8 mouse cellular contexts compared by ENCODE assay signal in the genomic region with DNA sequence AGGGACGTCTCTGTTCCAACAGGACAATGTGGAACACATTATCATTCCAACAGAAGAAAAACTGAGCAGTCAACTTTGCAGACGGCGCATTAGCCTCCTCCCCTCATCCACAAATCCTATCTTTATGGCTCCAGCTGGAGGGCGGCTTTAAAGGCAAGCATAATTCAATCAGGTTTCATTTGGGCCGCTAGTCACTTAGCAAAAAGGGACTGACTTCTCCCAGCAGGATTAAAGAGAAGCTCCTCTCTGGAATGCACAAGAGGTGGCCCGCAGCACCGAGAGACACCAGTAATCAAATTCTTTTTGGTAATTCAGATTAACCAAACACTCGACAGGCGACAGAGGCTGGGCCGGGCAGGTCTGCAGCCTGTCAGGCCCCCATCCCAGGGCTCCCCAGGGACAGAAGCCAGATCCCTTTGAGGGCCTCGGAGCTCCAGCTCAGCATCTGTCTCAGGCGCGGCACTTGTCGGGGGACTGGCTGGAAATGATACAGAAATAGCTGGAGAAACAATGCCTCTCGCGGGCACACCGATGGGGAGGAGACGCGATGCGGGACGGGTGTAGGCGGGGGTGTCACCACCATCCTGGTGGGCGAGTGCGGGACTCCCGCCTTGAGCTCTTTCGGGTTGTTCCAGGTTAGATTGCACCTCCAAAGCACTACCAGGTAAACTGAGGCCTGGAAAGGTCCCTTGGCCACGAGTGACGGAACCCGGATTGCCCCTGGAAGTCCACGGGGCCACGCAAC. TPM values are rescaled to one million over a fixed set of nuclear protein-coding genes. Genes with fewer than 3 reads are reported as not detected.
DNase-seq lines count a peak whose midpoint lies in the region; ATAC-seq lines count a peak whose summit lies in the region.

No protein-coding gene starts in this region.

- peak overlapping the region; percentile 44 for H3K9ac ChIP-seq in intestine, embryonic 14.5 days (ENCODE audit: low read length)
- peak overlapping the region; percentile 74 for H3K9ac ChIP-seq in midbrain, embryonic 13.5 days (replicated peaks)
- peak overlapping the region; percentile 62 for H3K9ac ChIP-seq in stomach, embryonic 16.5 days (ENCODE audit: low read length)

- H3K4me3 ChIP-seq in intestine, embryonic 14.5 days (ENCODE audit: low read depth, low read length): peak overlapping the region; percentile 49
- peak overlapping the region; percentile 52 for H3K4me3 ChIP-seq in midbrain, embryonic 13.5 days (replicated peaks)
- H3K4me3 ChIP-seq in stomach, embryonic 16.5 days (replicated peaks; ENCODE audit: low read length): peak overlapping the region; percentile 55

- under 1% methylated on average over 31 of the region's 31 CpGs for WGBS in intestine, embryonic 14.5 days
- WGBS in midbrain, embryonic 13.5 days: under 1% methylated on average over 31 of the region's 31 CpGs
- 4% methylated on average over 31 of the region's 31 CpGs for WGBS in stomach, embryonic 16.5 days

- intact Hi-C loops in left cerebral cortex, postnatal 4 days (cut with DNase I): loop anchor here (2.0 kb wide), 2 partner anchors 47 to 71 kb away; no protein-coding TSS in a partner anchor

- H3K4me1 ChIP-seq in intestine, embryonic 14.5 days (replicated peaks; ENCODE audit: control insufficient read depth, insufficient read depth, low read length): peaks cover 12% of the 10 kb centered on the region
- peaks cover 24% of the 10 kb centered on the region for H3K4me1 ChIP-seq in midbrain, embryonic 13.5 days (replicated peaks)
- H3K4me1 ChIP-seq in stomach, embryonic 16.5 days (ENCODE audit: control insufficient read depth, insufficient read depth, low read length): 0 out of 2 replicates have a peak, but pooled peaks cover 3% of the 10 kb centered on the region

- H3K9me3 ChIP-seq in intestine, embryonic 14.5 days (ENCODE audit: control insufficient read depth, low read length): no peaks in the 10 kb centered on the region
- H3K9me3 ChIP-seq in midbrain, embryonic 13.5 days: no peaks in the 10 kb centered on the region
- no peaks in the 10 kb centered on the region for H3K9me3 ChIP-seq in stomach, embryonic 16.5 days (replicated peaks; ENCODE audit: control insufficient read depth, low read length)

- H3K27me3 ChIP-seq in intestine, embryonic 14.5 days (replicated peaks; ENCODE audit: control insufficient read depth, insufficient read depth, low read length): 0 out of 2 replicates have a peak, but pooled peaks cover 2% of the 10 kb centered on the region
- peaks cover 10% of the 10 kb centered on the region; the same call in 1 of the 2 replicates for H3K27me3 ChIP-seq in midbrain, embryonic 13.5 days
- 0 out of 2 replicates have a peak, but pooled peaks cover 3% of the 10 kb centered on the region for H3K27me3 ChIP-seq in stomach, embryonic 16.5 days (ENCODE audit: control insufficient read depth, insufficient read depth, low read length)

- peak; percentile 6 for DNase-seq in CD4-positive, CD25-positive, alpha-beta regulatory T cell, adult 2 months (ENCODE audit: low read depth, low spot score)
- DNase-seq in embryo, embryonic 10.5 days (ENCODE audit: low spot score): peak; percentile 80
- DNase-seq in gastrocnemius, postnatal 25 days: peak; percentile 34
- peak; percentile 80 for DNase-seq in intestine, embryonic 14.5 days (ENCODE audit: low spot score)
- peak; percentile 60 for DNase-seq in left cerebral cortex, postnatal 4 days

- peak overlapping the region; percentile 100 for H3K4me2 ChIP-seq in intestine, embryonic 14.5 days (ENCODE audit: low read length)
- H3K4me2 ChIP-seq in midbrain, embryonic 13.5 days (replicated peaks): peak overlapping the region; percentile 90
- H3K4me2 ChIP-seq in stomach, embryonic 16.5 days (ENCODE audit: low read depth, low read length): peak overlapping the region; percentile 92

- H3K27ac ChIP-seq in intestine, embryonic 14.5 days (ENCODE audit: low read depth): peak overlapping the region; percentile 5; the same call in 1 of the 2 replicates
- H3K27ac ChIP-seq in midbrain, embryonic 13.5 days: peak overlapping the region; percentile 72
- no peak overlapping the region for H3K27ac ChIP-seq in stomach, embryonic 16.5 days (ENCODE audit: low read length)

- no peak for ATAC-seq in CD4-positive, CD25-positive, alpha-beta regulatory T cell, adult 4 months
- ATAC-seq in intestine, embryonic 14.5 days (replicated peaks; ENCODE audit: low FRiP score, low TSS enrichment, low read depth): peak; percentile 40
- peak; percentile 77 for ATAC-seq in midbrain, embryonic 13.5 days
- ATAC-seq in stomach, embryonic 16.5 days (ENCODE audit: insufficient read depth, low FRiP score): peak; percentile 7; the same call in 1 of the 2 replicates

- no peaks in the 10 kb centered on the region for H3K36me3 ChIP-seq in intestine, embryonic 14.5 days (ENCODE audit: control insufficient read depth, insufficient read depth, low read length)
- no peaks in the 10 kb centered on the region for H3K36me3 ChIP-seq in midbrain, embryonic 13.5 days
- no peaks in the 10 kb centered on the region for H3K36me3 ChIP-seq in stomach, embryonic 16.5 days (ENCODE audit: control insufficient read depth, insufficient read depth, low read length)

RNA-seq across cellular contexts. Expression of a gene that starts 0.8 kb away (rescaled TPM):
- polyA plus RNA-seq in CD4-positive, CD25-positive, alpha-beta regulatory T cell, adult 4 months (2017; shearing (Covaris generic)): not detected
- 1 to 10 TPM; 1.9 to 3.4 TPM for total RNA-seq in gastrocnemius, postnatal 25 days (2021)
- polyA plus RNA-seq in intestine, embryonic 14.5 days (2014; fragmentation: Nextera tagmentation; extraction: Ambion mirVana): 2.4 and 2.5 TPM in 2 replicates
- 10 to 100 TPM; 24.0 to 27.9 TPM for total RNA-seq in left cerebral cortex, postnatal 4 days (2021)
- polyA plus RNA-seq in midbrain, embryonic 13.5 days (2015; fragmentation: Nextera tagmentation; extraction: Ambion mirVana): 10.6 and 12.5 TPM in 2 replicates
- 1.8 and 2.4 TPM in 2 replicates for polyA plus RNA-seq in stomach, embryonic 16.5 days (2015; fragmentation: Nextera tagmentation; extraction: Ambion mirVana)

RNA-seq across cellular contexts. Expression of a gene that starts 20.3 kb away (rescaled TPM):
- polyA plus RNA-seq in CD4-positive, CD25-positive, alpha-beta regulatory T cell, adult 4 months (2017; shearing (Covaris generic)): not detected
- total RNA-seq in gastrocnemius, postnatal 25 days (2021): under 1 TPM; 0.08 to 0.19 TPM
- polyA plus RNA-seq in intestine, embryonic 14.5 days (2014; fragmentation: Nextera tagmentation; extraction: Ambion mirVana): 0.04 and 0.15 TPM in 2 replicates
- total RNA-seq in left cerebral cortex, postnatal 4 days (2021): 1 to 10 TPM; 1.5 to 1.9 TPM
- polyA plus RNA-seq in midbrain, embryonic 13.5 days (2015; fragmentation: Nextera tagmentation; extraction: Ambion mirVana): 0.12 and 0.21 TPM in 2 replicates
- polyA plus RNA-seq in stomach, embryonic 16.5 days (2015; fragmentation: Nextera tagmentation; extraction: Ambion mirVana): not detected in 2 replicates

RNA-seq across cellular contexts. Expression of a gene that starts 58.5 kb away (rescaled TPM):
- polyA plus RNA-seq in CD4-positive, CD25-positive, alpha-beta regulatory T cell, adult 4 months (2017; shearing (Covaris generic)): not detected
- not detected for total RNA-seq in gastrocnemius, postnatal 25 days (2021)
- polyA plus RNA-seq in intestine, embryonic 14.5 days (2014; fragmentation: Nextera tagmentation; extraction: Ambion mirVana): 1.6 and 1.7 TPM in 2 replicates
- total RNA-seq in left cerebral cortex, postnatal 4 days (2021): 10 to 100 TPM; 76.5 to 90.3 TPM
- polyA plus RNA-seq in midbrain, embryonic 13.5 days (2015; fragmentation: Nextera tagmentation; extraction: Ambion mirVana): 22.0 and 25.0 TPM in 2 replicates
- 3.3 and 3.6 TPM in 2 replicates for polyA plus RNA-seq in stomach, embryonic 16.5 days (2015; fragmentation: Nextera tagmentation; extraction: Ambion mirVana)

Comparison
In these comparisons a context has a peak if more than half of its experiments do, and no peak if none do; other contexts are left out.
1. DNase-seq: peak in every context shown above with its lines; median percentile 80 in embryo, embryonic 10.5 days; 80 in intestine, embryonic 14.5 days; 60 in left cerebral cortex, postnatal 4 days; 34 in gastrocnemius, postnatal 25 days; 6 in CD4-positive, CD25-positive, alpha-beta regulatory T cell, adult 2 months.